Mouse (Mus musculus) forebrain, postnatal 0 days (tissue): ENCODE results near the gene Pou2f1. TPM values are rescaled to one million over a fixed set of nuclear protein-coding genes. Genes with fewer than 3 reads are reported as not detected.

Experiments used
- ATAC-seq: fragments of 200-750 bp; cut with Nextera tagmentation; 2 replicates; pipeline ENCODE4 v1.8.0; 2017; ENCODE audit warnings: mild to moderate bottlenecking, moderate library complexity
- DNase-seq: peaks from one replicate; pipeline ENCODE4 v3.0.0-alpha.2; 2015
- H3K27ac ChIP-seq: fragments of 300-500 bp; sonication (generic); 2 replicates; pipeline ENCODE4 v1.5.1; 2014; ENCODE audit warnings: low read depth, mild to moderate bottlenecking, antibody characterized with exemption, low read length, moderate library complexity, mixed read lengths
- H3K27me3 ChIP-seq: fragments of 300-500 bp; sonication (generic); 2 replicates; pipeline ENCODE4 v1.6.1; 2014; ENCODE audit warnings: mild to moderate bottlenecking, low read length, mixed read lengths; ENCODE audit not compliant: insufficient read depth
- H3K36me3 ChIP-seq: fragments of 300-500 bp; sonication (generic); 2 replicates; pipeline ENCODE4 v1.6.1; 2014; ENCODE audit warnings: mild to moderate bottlenecking, moderate library complexity; ENCODE audit not compliant: insufficient read depth
- H3K4me1 ChIP-seq: fragments of 300-500 bp; sonication (generic); 2 replicates; pipeline ENCODE4 v1.6.1; 2014; ENCODE audit warnings: antibody characterized with exemption; ENCODE audit not compliant: insufficient read depth
- H3K4me2 ChIP-seq: fragments of 300-500 bp; sonication (generic); 2 replicates; pipeline ENCODE4 v1.6.1; 2014; ENCODE audit warnings: low read depth, mild to moderate bottlenecking, moderate library complexity
- H3K4me3 ChIP-seq: fragments of 300-500 bp; sonication (generic); 2 replicates; pipeline ENCODE4 v1.5.1; 2014; ENCODE audit warnings: low read depth, low read length, mixed read lengths
- H3K9ac ChIP-seq: fragments of 300-500 bp; sonication (generic); 2 replicates; pipeline ENCODE4 v1.6.1; 2014; ENCODE audit warnings: mild to moderate bottlenecking
- H3K9me3 ChIP-seq: fragments of 300-500 bp; sonication (generic); 2 replicates; pipeline ENCODE4 v1.6.1; 2016; ENCODE audit warnings: low read length
- CTCF ChIP-seq: sonication (generic); IDR thresholded peaks from 2 replicates; pipeline ENCODE4 v1.5.1; 2016; ENCODE audit warnings: antibody characterized with exemption, control low read depth, low read depth
- WGBS: fragments of 180-500 bp; shearing (Covaris S2); extraction: QIAGEN DNeasy Blood & Tissue Kit; methylation state at CpG from one replicate; pipeline ENCODE4 v1.1.7; 2014; 5-methylcytosine and 5-hydroxymethylcytosine counted together
- polyA plus RNA-seq: library from polyadenylated mRNA; unstranded; fragments of >200 nt; fragmentation: Nextera tagmentation; extraction: Ambion mirVana; gene quantifications from 2 replicates; pipeline ENCODE4 v1.2.1, GENCODE M21; 2015
- total RNA-seq: library from RNA; depleted of rRNA; stranded (reverse); fragments of >200 nt; gene quantifications from 2 replicates; pipeline ENCODE4 v1.2.3, GENCODE M21; 2014

The Pou2f1 gene
- total and polyA plus RNA-seq, 2 experiments from 2014 or later, result 16.7 to 22.2 TPM

DNA sequence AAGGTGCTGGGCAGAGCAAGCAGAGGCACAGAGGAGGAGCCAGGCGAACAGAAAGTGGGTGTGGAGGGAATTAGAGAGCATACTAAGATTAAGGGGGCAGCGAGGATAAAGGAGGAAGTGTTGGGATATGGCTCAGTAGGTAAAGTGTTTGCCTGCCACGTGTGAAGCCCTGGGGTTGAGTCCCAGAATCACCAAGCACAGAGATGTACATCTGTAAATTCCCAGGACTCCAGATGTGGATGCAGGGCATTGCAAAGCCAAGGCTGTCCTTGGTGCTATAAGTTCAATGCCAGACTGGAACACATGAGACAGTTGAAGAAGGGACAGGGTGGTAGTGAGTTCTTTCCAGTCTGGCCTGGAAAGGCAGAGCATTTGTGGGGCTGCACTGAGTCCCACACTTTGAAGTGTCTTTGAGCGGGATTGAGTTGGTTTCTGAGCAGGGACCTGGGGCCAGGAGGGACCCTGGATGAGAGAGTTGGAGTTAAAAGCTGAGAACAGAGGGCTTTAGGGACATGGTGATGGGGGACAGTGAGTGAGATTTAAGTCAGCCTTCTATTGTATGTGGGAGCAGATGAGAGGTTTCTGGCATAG, 149.3 kb downstream of the Pou2f1 start:
- no peak overlapping the region for H3K27ac ChIP-seq

DNA sequence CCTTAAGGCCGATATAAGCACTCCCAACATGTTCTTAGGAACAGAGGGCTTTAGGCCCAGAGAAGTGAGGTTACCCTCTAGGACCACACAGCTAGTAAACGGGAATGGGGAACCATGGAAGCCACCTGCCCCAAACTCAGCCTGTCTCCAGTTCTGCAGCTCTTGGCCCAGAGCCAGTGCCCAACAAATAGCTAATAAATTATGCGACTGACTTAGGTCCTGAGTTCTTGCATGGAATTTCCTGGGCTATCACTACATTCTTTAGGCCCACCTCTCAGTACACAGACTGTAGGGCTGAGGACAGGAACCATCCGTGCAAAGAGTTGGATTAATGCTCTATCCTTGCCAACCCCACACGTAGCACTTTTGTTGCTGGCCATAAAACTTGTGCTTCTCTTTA, 150.3 kb downstream of the Pou2f1 start:
- ATAC-seq, result peak; percentile 8; the same call in 1 of the 2 replicates

More for the DNA sequence above, 149.3 kb downstream of the Pou2f1 start:
- Histone ChIP-seq H3K27me3 (no peaks in the 10 kb centered on the region), H3K9ac (no peak overlapping the region), H3K4me1 (no peaks in the 10 kb centered on the region), H3K4me3 (no peak overlapping the region), H3K4me2 (no peak overlapping the region), H3K36me3 (no peaks in the 10 kb centered on the region), H3K9me3 (no peaks in the 10 kb centered on the region)
- DNase-seq (no peak), ATAC-seq (no peak)
- WGBS, result 59% methylated on average over 4 of the region's 4 CpGs
- no peak for TF ChIP-seq CTCF

DNA sequence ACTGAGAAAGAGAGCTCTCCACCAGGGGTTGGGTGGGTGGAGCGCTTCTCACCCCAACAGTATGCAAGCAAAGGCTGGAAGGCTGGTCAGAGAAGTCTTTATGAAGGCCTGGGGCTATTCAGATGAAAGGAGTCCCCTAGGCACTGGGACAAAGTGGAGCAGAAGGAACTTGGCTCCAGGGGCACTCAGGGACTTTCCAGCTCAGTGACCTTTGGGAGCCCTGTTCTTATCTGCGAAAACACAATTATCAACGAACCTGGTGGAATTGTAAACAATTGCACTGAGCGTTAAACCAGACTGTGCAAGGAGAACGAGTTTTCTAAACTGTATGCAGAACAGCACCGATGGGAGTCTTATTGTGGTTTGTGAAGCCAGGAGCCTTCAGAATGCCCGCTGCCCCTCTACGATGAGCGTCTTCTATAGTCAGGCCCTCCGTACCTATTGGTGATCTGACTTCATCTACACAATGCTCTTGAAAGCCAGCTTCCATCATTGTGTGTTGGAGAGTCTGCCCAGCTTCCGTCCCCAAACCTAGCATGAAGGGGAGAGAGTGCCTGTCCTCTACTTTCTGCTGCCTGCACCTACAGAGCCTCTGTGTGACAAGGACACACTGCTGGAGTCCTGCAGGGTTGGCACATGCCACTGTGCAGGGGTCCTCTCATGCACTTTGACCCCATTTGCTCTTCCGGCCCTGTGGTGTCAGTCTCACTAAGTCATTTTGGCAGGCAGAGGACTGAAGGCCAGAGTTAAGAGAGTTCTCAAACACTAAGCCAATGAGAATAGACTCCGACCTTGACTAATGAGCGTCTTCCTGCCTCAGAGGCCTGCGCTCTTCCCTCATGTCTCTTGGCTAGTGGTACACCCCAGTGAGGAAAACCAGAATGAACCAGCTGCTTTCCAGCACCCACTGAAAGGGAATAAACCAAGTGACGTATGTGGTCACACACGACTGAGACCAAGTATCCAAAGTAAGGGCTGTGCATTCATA, 152.7 kb downstream of the Pou2f1 start:
- no peaks in the 10 kb centered on the region for H3K4me1 ChIP-seq
- H3K27me3 ChIP-seq, result no peaks in the 10 kb centered on the region
- DNase-seq (no peak), ATAC-seq (no peak)
- no peak for TF ChIP-seq CTCF
- H3K4me2 ChIP-seq, result no peak overlapping the region
- H3K9me3 ChIP-seq, result no peaks in the 10 kb centered on the region
- H3K27ac ChIP-seq, result no peak overlapping the region
- WGBS, result 86% methylated on average over 17 of the region's 17 CpGs
- H3K36me3 ChIP-seq, result no peaks in the 10 kb centered on the region
- no peak overlapping the region for H3K4me3 ChIP-seq
- H3K9ac ChIP-seq, result no peak overlapping the region

More for the DNA sequence above, 150.3 kb downstream of the Pou2f1 start:
- WGBS, result 33% methylated on average over 5 of the region's 5 CpGs
- no peak for DNase-seq
- Histone ChIP-seq H3K27me3 (no peaks in the 10 kb centered on the region), H3K4me3 (no peak overlapping the region), H3K4me1 (no peaks in the 10 kb centered on the region), H3K9ac (no peak overlapping the region), H3K9me3 (no peaks in the 10 kb centered on the region), H3K27ac (no peak overlapping the region), H3K36me3 (no peaks in the 10 kb centered on the region), H3K4me2 (no peak overlapping the region)
- no peak for TF ChIP-seq CTCF

DNA sequence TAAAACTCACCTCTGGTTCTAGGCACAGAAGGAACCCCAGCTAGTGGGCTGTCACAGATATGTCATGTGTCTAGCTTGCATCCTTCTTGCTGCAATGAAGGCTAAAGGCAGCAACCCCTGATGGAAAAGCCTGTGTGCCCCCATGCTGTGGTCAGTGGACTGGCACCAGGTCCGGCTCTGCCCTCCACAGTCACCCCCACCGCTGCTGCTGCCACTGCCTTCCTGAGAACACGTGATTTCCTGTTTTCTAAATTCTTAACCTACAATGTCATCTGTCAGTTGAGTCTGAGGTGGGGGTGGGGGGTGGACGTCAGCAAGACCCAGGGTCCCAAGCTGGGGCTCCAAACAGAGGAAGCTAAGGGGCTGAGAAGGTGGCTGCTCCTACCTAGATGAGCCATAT, 153.6 kb downstream of the Pou2f1 start:
- Histone ChIP-seq H3K4me1 (peaks cover 4% of the 10 kb centered on the region; the same call in 1 of the 2 replicates), H3K9me3 (no peaks in the 10 kb centered on the region), H3K27me3 (no peaks in the 10 kb centered on the region; the same call in 1 of the 2 replicates), H3K4me3 (no peak overlapping the region), H3K36me3 (no peaks in the 10 kb centered on the region), H3K27ac (no peak overlapping the region), H3K4me2 (no peak overlapping the region), H3K9ac (no peak overlapping the region)
- DNase-seq (no peak), ATAC-seq (no peak)
- TF ChIP-seq CTCF, result no peak
- 88% methylated on average over 4 of the region's 4 CpGs for WGBS

GRCm38 (mm10) chr1:165848417-165848816, 154.1 kb downstream of the Pou2f1 start:
- no peaks in the 10 kb centered on the region; the same call in 1 of the 2 replicates for H3K27me3 ChIP-seq
- no peak for DNase-seq
- H3K4me3 ChIP-seq, result no peak overlapping the region
- no peak overlapping the region for H3K9ac ChIP-seq
- no peak for TF ChIP-seq CTCF
- peaks cover 4% of the 10 kb centered on the region; the same call in 1 of the 2 replicates for H3K4me1 ChIP-seq
- H3K27ac ChIP-seq, result no peak overlapping the region
- H3K9me3 ChIP-seq, result no peaks in the 10 kb centered on the region
- ATAC-seq, result no peak
- H3K36me3 ChIP-seq, result no peaks in the 10 kb centered on the region
- H3K4me2 ChIP-seq, result no peak overlapping the region
- WGBS, result 90% methylated on average over 8 of the region's 8 CpGs

GRCm38 (mm10) chr1:165845366-165845765, 157.1 kb downstream of the Pou2f1 start:
- TF ChIP-seq CTCF, result 0 out of 2 replicates have a peak, but pooled peaks have one; percentile 9
- peak overlapping the region; percentile 58 for H3K9ac ChIP-seq
- peak overlapping the region; percentile 48 for H3K4me3 ChIP-seq
- H3K27ac ChIP-seq, result no peak overlapping the region
- ATAC-seq, result peak; percentile 47; the same call in 1 of the 2 replicates
- H3K9me3 ChIP-seq, result no peaks in the 10 kb centered on the region
- no peaks in the 10 kb centered on the region; the same call in 1 of the 2 replicates for H3K27me3 ChIP-seq
- no peaks in the 10 kb centered on the region for H3K36me3 ChIP-seq
- WGBS, result 12% methylated on average over 14 of the region's 14 CpGs
- peak; percentile 27 for DNase-seq
- peaks cover 12% of the 10 kb centered on the region for H3K4me1 ChIP-seq
- peak overlapping the region; percentile 100 for H3K4me2 ChIP-seq
